Mouse (Mus musculus): ENCODE measurements around the gene Armc6. TPM values are rescaled to one million over a fixed set of nuclear protein-coding genes. Genes with fewer than 3 reads are reported as not detected.

The Armc6 gene
- polyA plus RNA-seq, 1 experiment from 2014 or later = 16.5 TPM

DNA sequence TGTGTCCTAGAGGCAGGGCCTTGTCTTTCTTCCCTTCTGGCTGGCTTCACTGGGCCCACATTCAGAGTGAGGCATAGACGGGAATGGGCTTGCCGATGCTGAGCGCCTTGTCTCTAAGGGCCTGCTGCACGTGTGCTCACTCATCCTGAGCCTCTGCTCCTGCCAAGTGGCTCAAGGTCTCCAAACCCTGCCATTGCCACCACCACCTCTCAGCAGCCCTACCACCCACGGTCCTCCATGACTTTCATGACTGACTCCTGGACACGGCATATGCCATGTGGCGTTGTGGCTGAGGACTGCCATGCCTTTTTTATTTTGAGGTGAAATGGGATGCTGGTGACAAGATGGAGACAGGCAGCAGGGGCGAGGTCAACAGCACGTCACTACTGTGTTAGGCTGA, 3.4 kb downstream of the Armc6 start:
- no peaks in the 10 kb centered on the region for H3K27me3 ChIP-seq (ENCODE audit: control insufficient read depth, insufficient read depth, low read length)
- H3K4me2 ChIP-seq (ENCODE audit: low read length) = no peak overlapping the region
- no peak for ATAC-seq (ENCODE audit: insufficient number of reproducible peaks, insufficient read depth, low FRiP score, low read depth)
- peaks cover 4 to 15% of the 10 kb centered on the region in 2 experiments for H3K4me1 ChIP-seq (ENCODE audit: control insufficient read depth in 2 of 2, insufficient read depth in 2 of 2, low read length in 2 of 2)
- H3K36me3 ChIP-seq (ENCODE audit: control insufficient read depth, insufficient read depth, low read length) = peaks cover 40% of the 10 kb centered on the region
- no peak overlapping the region for H3K27ac ChIP-seq (replicated peaks in 1 of 2; ENCODE audit: control insufficient read depth in 1 of 2, insufficient read depth in 1 of 2, low read depth in 2 of 2, low read length in 2 of 2)
- H3K9ac ChIP-seq (ENCODE audit: low read length) = no peak overlapping the region
- no peak overlapping the region for H3K4me3 ChIP-seq (ENCODE audit: control insufficient read depth in 1 of 2, insufficient read depth in 1 of 2, low read depth in 1 of 2, low read length in 2 of 2)
- WGBS = 91% methylated on average over 9 of the region's 9 CpGs
- H3K9me3 ChIP-seq (ENCODE audit: control insufficient read depth, low read length) = no peaks in the 10 kb centered on the region

DNA sequence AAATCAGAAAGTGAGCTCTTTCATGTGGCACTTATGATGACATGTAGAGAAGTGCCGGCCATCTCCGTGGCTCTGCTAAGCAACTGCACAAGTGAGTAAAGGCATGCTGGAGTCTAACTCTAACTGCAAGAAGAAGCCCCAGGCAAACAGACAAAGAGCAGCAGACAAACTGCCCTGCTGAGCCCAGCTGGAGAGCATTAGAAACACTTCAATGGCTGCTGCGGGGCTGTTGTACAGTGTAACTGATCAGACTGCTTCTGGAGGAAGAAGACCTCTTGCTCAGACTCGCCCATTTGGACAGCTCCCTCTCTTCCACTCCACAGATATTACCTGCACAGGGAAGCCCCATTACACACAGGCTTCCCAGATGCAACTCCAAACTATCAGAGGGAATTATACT, 6.3 kb downstream of the Armc6 start:
- Histone ChIP-seq H3K4me2 (ENCODE audit: low read length) (no peak overlapping the region), H3K4me3 (ENCODE audit: control insufficient read depth in 1 of 2, insufficient read depth in 1 of 2, low read depth in 1 of 2, low read length in 2 of 2) (no peak overlapping the region), H3K4me1 (ENCODE audit: control insufficient read depth in 2 of 2, insufficient read depth in 2 of 2, low read length in 2 of 2) (no peaks in the 10 kb centered on the region), H3K9me3 (ENCODE audit: control insufficient read depth, low read length) (no peaks in the 10 kb centered on the region), H3K9ac (ENCODE audit: low read length) (no peak overlapping the region), H3K36me3 (ENCODE audit: control insufficient read depth, insufficient read depth, low read length) (peaks cover 59% of the 10 kb centered on the region), H3K27me3 (ENCODE audit: control insufficient read depth, insufficient read depth, low read length) (no peaks in the 10 kb centered on the region), H3K27ac (replicated peaks in 1 of 2; ENCODE audit: control insufficient read depth in 1 of 2, insufficient read depth in 1 of 2, low read depth in 2 of 2, low read length in 2 of 2) (no peak overlapping the region)
- ATAC-seq (ENCODE audit: insufficient number of reproducible peaks, insufficient read depth, low FRiP score, low read depth) = no peak
- WGBS = 73% methylated on average over 4 of the region's 4 CpGs

DNA sequence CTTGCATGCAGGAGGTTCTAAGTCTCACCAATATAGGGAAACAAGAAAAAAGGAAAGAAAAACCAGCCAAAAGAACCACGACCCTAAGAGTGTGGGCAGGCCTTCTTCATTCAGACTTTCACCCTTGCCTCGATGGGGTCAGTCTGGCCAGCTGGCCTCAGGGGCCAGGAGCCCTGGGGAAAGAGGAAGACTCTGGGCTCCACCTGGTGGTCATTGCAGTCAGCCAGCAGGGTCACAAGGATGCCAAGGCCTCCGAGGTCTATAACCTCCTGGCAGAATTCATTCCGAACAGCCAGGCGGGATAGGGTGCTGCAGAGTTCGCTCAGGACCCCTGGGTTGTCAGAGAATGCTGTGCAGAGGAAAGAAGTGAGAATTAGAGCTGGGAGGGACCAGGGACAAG, 10.9 kb downstream of the Armc6 start:
- no peaks in the 10 kb centered on the region for H3K9me3 ChIP-seq (ENCODE audit: control insufficient read depth, low read length)
- no peak overlapping the region for H3K4me2 ChIP-seq (ENCODE audit: low read length)
- H3K27me3 ChIP-seq (ENCODE audit: control insufficient read depth, insufficient read depth, low read length) = no peaks in the 10 kb centered on the region
- H3K36me3 ChIP-seq (ENCODE audit: control insufficient read depth, insufficient read depth, low read length) = peaks cover 50% of the 10 kb centered on the region
- H3K4me1 ChIP-seq (ENCODE audit: control insufficient read depth in 2 of 2, insufficient read depth in 2 of 2, low read length in 2 of 2) = peaks cover 9 to 12% of the 10 kb centered on the region in 2 experiments
- no peak overlapping the region for H3K4me3 ChIP-seq (ENCODE audit: control insufficient read depth in 1 of 2, insufficient read depth in 1 of 2, low read depth in 1 of 2, low read length in 2 of 2)
- H3K9ac ChIP-seq (ENCODE audit: low read length) = no peak overlapping the region
- H3K27ac ChIP-seq (replicated peaks in 1 of 2; ENCODE audit: control insufficient read depth in 1 of 2, insufficient read depth in 1 of 2, low read depth in 2 of 2, low read length in 2 of 2) = no peak overlapping the region
- ATAC-seq (ENCODE audit: insufficient number of reproducible peaks, insufficient read depth, low FRiP score, low read depth) = no peak
- WGBS = 33% methylated on average over 6 of the region's 6 CpGs

DNA sequence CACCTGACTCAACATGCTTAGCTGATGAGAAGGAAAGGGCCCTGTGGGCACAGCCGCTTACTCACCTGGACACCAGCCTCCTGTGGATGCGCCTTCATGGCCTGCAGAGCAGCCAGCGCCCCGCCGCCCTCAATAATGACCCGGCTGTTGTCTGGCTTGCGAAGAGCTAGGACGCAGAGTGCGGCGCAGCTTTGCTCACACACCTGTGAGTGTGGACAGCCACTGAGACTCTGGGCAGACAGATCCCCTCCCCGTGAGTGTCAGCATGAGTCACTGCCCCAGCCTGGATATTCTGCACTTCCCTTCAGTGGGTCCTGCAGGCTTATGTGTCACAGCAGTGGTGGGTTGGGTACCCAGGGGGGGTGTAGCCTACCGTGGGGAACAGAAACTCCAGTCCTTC, 12.2 kb downstream of the Armc6 start:
- 89% methylated on average over 12 of the region's 12 CpGs for WGBS
- no peaks in the 10 kb centered on the region for H3K9me3 ChIP-seq (ENCODE audit: control insufficient read depth, low read length)
- H3K27me3 ChIP-seq (ENCODE audit: control insufficient read depth, insufficient read depth, low read length) = no peaks in the 10 kb centered on the region
- no peak overlapping the region for H3K4me2 ChIP-seq (ENCODE audit: low read length)
- H3K27ac ChIP-seq (replicated peaks in 1 of 2; ENCODE audit: control insufficient read depth in 1 of 2, insufficient read depth in 1 of 2, low read depth in 2 of 2, low read length in 2 of 2) = no peak overlapping the region
- ATAC-seq (ENCODE audit: insufficient number of reproducible peaks, insufficient read depth, low FRiP score, low read depth) = no peak
- peaks cover 43% of the 10 kb centered on the region for H3K36me3 ChIP-seq (ENCODE audit: control insufficient read depth, insufficient read depth, low read length)
- peaks cover 9 to 12% of the 10 kb centered on the region in 2 experiments for H3K4me1 ChIP-seq (ENCODE audit: control insufficient read depth in 2 of 2, insufficient read depth in 2 of 2, low read length in 2 of 2)
- no peak overlapping the region for H3K9ac ChIP-seq (ENCODE audit: low read length)
- no peak overlapping the region for H3K4me3 ChIP-seq (ENCODE audit: control insufficient read depth in 1 of 2, insufficient read depth in 1 of 2, low read depth in 1 of 2, low read length in 2 of 2)

DNA sequence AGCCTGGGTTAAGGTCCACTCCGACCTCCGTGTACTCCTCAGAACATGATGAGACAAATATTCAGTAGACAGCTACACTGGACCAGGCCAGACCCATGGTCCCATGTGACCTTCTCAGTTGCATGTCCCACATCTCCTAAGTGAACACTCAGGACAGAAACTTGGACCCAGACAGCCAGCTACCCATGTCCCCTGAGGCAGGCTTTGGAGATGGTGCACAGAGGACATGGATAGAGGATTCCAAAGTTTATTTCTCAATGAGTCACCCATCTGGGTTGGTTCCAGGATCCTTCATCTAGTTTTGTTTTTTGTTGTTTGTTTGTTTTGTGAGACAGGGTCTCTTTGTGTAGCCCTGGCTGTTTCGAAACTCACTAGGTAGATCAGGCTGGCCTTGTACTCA, 13.4 kb downstream of the Armc6 start:
- peaks cover 39% of the 10 kb centered on the region for H3K36me3 ChIP-seq (ENCODE audit: control insufficient read depth, insufficient read depth, low read length)
- H3K4me2 ChIP-seq (ENCODE audit: low read length) = no peak overlapping the region
- no peaks in the 10 kb centered on the region for H3K9me3 ChIP-seq (ENCODE audit: control insufficient read depth, low read length)
- H3K9ac ChIP-seq (ENCODE audit: low read length) = no peak overlapping the region
- no peak overlapping the region for H3K27ac ChIP-seq (replicated peaks in 1 of 2; ENCODE audit: control insufficient read depth in 1 of 2, insufficient read depth in 1 of 2, low read depth in 2 of 2, low read length in 2 of 2)
- no peaks in the 10 kb centered on the region for H3K27me3 ChIP-seq (ENCODE audit: control insufficient read depth, insufficient read depth, low read length)
- ATAC-seq (ENCODE audit: insufficient number of reproducible peaks, insufficient read depth, low FRiP score, low read depth) = no peak
- no peak overlapping the region for H3K4me3 ChIP-seq (ENCODE audit: control insufficient read depth in 1 of 2, insufficient read depth in 1 of 2, low read depth in 1 of 2, low read length in 2 of 2)
- H3K4me1 ChIP-seq (ENCODE audit: control insufficient read depth in 2 of 2, insufficient read depth in 2 of 2, low read length in 2 of 2) = peaks cover 9 to 12% of the 10 kb centered on the region in 2 experiments
- WGBS = 82% methylated on average over 3 of the region's 3 CpGs

DNA sequence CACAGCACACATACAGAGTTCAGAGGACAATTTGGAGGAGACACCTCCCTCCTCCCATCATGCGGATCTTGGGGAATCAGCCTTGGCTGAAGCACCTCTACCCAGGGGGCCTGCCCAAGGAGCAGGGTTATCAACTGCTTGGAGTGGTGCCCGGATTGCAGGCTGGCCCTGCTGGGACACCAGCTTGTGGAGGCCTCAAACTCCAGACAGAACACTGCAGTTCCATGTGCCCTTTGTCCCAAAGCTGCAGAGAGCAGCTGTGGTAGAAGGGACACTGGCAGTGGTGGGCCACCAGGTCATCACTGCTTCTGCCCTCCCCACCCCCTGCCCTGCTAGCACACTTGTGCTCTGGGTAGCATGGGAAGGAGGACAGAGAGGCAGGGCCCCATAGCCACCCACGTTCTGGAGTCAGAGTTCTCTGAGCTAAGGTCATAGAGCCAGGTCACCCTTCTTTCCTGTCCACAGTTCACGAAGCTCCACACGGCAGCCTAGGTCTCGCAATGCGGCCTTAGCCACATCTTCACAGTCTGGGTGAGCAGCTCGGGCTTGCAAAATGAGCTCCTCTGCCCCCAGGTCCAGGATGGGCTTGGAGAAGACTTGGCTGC, 13.9 kb downstream of the Armc6 start:
- 67% methylated on average over 8 of the region's 8 CpGs for WGBS
- Histone ChIP-seq H3K4me3 (ENCODE audit: control insufficient read depth in 1 of 2, insufficient read depth in 1 of 2, low read depth in 1 of 2, low read length in 2 of 2) (no peak overlapping the region), H3K36me3 (ENCODE audit: control insufficient read depth, insufficient read depth, low read length) (peaks cover 33% of the 10 kb centered on the region), H3K9me3 (ENCODE audit: control insufficient read depth, low read length) (no peaks in the 10 kb centered on the region), H3K27me3 (ENCODE audit: control insufficient read depth, insufficient read depth, low read length) (no peaks in the 10 kb centered on the region), H3K27ac (replicated peaks in 1 of 2; ENCODE audit: control insufficient read depth in 1 of 2, insufficient read depth in 1 of 2, low read depth in 2 of 2, low read length in 2 of 2) (peak overlapping the region in 1 of 2 experiments; percentile 47; a peak in 3 of 4 replicates), H3K9ac (ENCODE audit: low read length) (peak overlapping the region; percentile 28), H3K4me2 (ENCODE audit: low read length) (no peak overlapping the region), H3K4me1 (ENCODE audit: control insufficient read depth in 2 of 2, insufficient read depth in 2 of 2, low read length in 2 of 2) (peaks cover 9 to 12% of the 10 kb centered on the region in 2 experiments)
- ATAC-seq (ENCODE audit: insufficient number of reproducible peaks, insufficient read depth, low FRiP score, low read depth) = no peak

DNA sequence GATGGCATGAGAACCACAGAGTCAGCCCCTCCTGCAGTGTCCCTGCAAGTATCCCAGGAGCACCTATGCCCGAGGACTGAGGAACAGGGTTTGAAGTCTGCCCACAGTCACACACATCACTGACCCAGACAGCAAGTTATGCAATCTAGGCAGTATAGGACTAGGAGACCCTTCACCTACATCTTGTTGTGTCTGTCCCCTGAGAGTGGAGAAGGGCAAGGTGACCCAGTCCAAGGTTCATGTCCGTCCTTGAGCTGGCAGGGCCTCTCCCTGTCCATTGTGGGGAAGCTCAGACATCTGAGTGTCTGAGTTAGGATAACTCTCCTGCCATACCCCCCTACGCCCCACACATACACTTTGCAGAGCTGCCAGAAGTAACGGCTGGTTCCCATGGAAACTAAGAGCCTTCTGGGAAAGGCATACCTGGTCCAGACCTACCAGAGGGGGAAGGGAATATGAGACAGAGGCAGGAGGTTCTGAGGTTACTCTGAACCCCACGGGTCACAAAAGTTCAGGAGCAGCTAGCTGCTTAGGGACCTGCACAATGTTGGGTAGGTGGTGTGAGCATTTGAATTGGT, 15.1 kb downstream of the Armc6 start:
- 56% methylated on average over 5 of the region's 5 CpGs for WGBS

DNA sequence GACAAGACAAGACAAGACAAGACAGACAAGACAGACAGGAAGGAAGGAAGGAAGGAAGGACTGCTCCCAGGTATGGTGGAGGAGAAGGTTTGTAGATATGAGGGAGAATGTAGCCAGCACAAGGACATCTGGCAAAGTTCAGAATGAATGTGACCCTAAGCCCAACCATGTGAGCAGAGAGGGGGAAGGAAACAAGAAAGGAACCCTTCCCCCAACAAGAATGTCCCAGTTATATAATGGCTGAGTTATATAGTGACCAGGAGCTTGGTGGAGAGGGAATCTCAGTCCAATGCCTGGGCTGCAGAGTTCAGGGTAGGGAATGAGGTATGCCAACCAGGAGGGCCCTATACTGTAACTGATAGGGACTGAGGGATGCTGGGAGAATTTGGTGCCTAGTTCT, 16.8 kb downstream of the Armc6 start:
- Histone ChIP-seq H3K36me3 (ENCODE audit: control insufficient read depth, insufficient read depth, low read length) (peaks cover 14% of the 10 kb centered on the region), H3K9me3 (ENCODE audit: control insufficient read depth, low read length) (no peaks in the 10 kb centered on the region), H3K9ac (ENCODE audit: low read length) (no peak overlapping the region), H3K27me3 (ENCODE audit: control insufficient read depth, insufficient read depth, low read length) (no peaks in the 10 kb centered on the region), H3K4me1 (ENCODE audit: control insufficient read depth in 2 of 2, insufficient read depth in 2 of 2, low read length in 2 of 2) (peaks cover 11 to 12% of the 10 kb centered on the region in 2 experiments), H3K27ac (replicated peaks in 1 of 2; ENCODE audit: control insufficient read depth in 1 of 2, insufficient read depth in 1 of 2, low read depth in 2 of 2, low read length in 2 of 2) (no peak overlapping the region), H3K4me2 (ENCODE audit: low read length) (no peak overlapping the region), H3K4me3 (ENCODE audit: control insufficient read depth in 1 of 2, insufficient read depth in 1 of 2, low read depth in 1 of 2, low read length in 2 of 2) (no peak overlapping the region)
- ATAC-seq (ENCODE audit: insufficient number of reproducible peaks, insufficient read depth, low FRiP score, low read depth) = no peak

More for the DNA sequence above, 15.1 kb downstream of the Armc6 start:
- H3K9ac ChIP-seq (ENCODE audit: low read length) = no peak overlapping the region
- H3K4me2 ChIP-seq (ENCODE audit: low read length) = no peak overlapping the region
- ATAC-seq (ENCODE audit: insufficient number of reproducible peaks, insufficient read depth, low FRiP score, low read depth) = no peak
- no peak overlapping the region for H3K27ac ChIP-seq (replicated peaks in 1 of 2; ENCODE audit: control insufficient read depth in 1 of 2, insufficient read depth in 1 of 2, low read depth in 2 of 2, low read length in 2 of 2)
- peaks cover 9 to 12% of the 10 kb centered on the region in 2 experiments for H3K4me1 ChIP-seq (ENCODE audit: control insufficient read depth in 2 of 2, insufficient read depth in 2 of 2, low read length in 2 of 2)
- H3K9me3 ChIP-seq (ENCODE audit: control insufficient read depth, low read length) = no peaks in the 10 kb centered on the region
- H3K36me3 ChIP-seq (ENCODE audit: control insufficient read depth, insufficient read depth, low read length) = peaks cover 22% of the 10 kb centered on the region
- H3K4me3 ChIP-seq (ENCODE audit: control insufficient read depth in 1 of 2, insufficient read depth in 1 of 2, low read depth in 1 of 2, low read length in 2 of 2) = no peak overlapping the region
- H3K27me3 ChIP-seq (ENCODE audit: control insufficient read depth, insufficient read depth, low read length) = no peaks in the 10 kb centered on the region
